In the genomic region with DNA sequence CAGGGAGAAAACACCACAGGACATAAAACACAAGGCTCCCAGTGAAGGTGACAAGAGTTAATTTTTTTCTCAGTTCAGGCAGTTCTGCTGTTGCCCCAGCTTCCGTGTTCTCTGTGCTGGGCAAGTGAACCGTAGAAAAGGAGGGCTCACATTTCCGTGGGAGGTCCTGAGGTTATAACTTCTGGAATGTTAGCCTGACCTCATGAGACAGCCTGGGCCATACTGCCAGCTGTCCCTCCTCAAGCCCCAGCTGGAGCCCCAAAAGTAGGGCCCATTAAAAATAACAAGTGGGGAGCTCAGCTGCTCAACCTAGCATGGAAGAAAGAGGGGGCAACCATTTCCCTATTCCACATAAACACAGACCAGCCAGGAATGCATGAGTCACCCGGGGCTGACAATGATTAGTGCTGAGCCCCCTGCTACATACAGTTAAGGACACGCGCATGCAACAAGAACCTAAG, we compare ENCODE assay signal across 8 mouse cellular contexts. TPM values are rescaled to one million over a fixed set of nuclear protein-coding genes. Genes with fewer than 3 reads are reported as not detected.
DNase-seq lines count a peak whose midpoint lies in the region; ATAC-seq and TF ChIP-seq lines count a peak whose summit lies in the region.
"Had no signal": no experiment of that assay in that cellular context is flagged by ENCODE, and none has a peak within 500 bp of the region (broad histone marks: within the 10 kb centered on the region; RNA-seq: fewer than 3 reads in every experiment).

No protein-coding gene starts in this region.

- H3K9me3 ChIP-seq in embryonic facial prominence, embryonic 13.5 days: no peaks in the 10 kb centered on the region

- H3K36me3 ChIP-seq in embryonic facial prominence, embryonic 13.5 days: no peaks in the 10 kb centered on the region
- no peaks in the 10 kb centered on the region for H3K36me3 ChIP-seq in thymus, adult 2 months (ENCODE audit: control insufficient read depth, insufficient read depth, low read length)

- H3K4me3 ChIP-seq in embryonic facial prominence, embryonic 13.5 days: no peak overlapping the region
- no peak overlapping the region for H3K4me3 ChIP-seq in thymus, adult 2 months (ENCODE audit: control insufficient read depth, insufficient read depth, low read length)
- H3K4me3 ChIP-seq: left cerebral cortex, adult 2 months had no signal

- TF ChIP-seq POLR2A in thymus, adult 2 months (IDR thresholded peaks at IDR 0.05; ENCODE audit: control insufficient read depth, extremely low read depth, insufficient read depth, low read length, poor library complexity): no peak

- H3K27me3 ChIP-seq in embryonic facial prominence, embryonic 13.5 days: no peaks in the 10 kb centered on the region
- H3K27me3 ChIP-seq in thymus, adult 2 months (ENCODE audit: control insufficient read depth, insufficient read depth, low read length): no peaks in the 10 kb centered on the region

- peak; percentile 70 for DNase-seq in embryo, embryonic 10 days (ENCODE audit: low spot score)
- peak; percentile 79 for DNase-seq in kidney, adult 11 months
- DNase-seq in spleen, postnatal 36 days (ENCODE audit: low spot score in 2 of 2): no peak
- DNase-seq in thymus, adult 2 months: no peak

- TF ChIP-seq CTCF in thymus, adult 2 months (IDR thresholded peaks at IDR 0.05; ENCODE audit: borderline replicate concordance, control insufficient read depth, extremely low read depth, insufficient read depth, low read length, poor library complexity): no peak

- H3K4me1 ChIP-seq in embryonic facial prominence, embryonic 13.5 days: peaks cover 41% of the 10 kb centered on the region
- peaks cover 21% of the 10 kb centered on the region for H3K4me1 ChIP-seq in thymus, adult 2 months (replicated peaks; ENCODE audit: control insufficient read depth, insufficient read depth, low read length)

- 10% methylated on average over 6 of the region's 6 CpGs for WGBS in embryonic facial prominence, embryonic 13.5 days
- 43% methylated on average over 6 of the region's 6 CpGs for WGBS in thymus, adult 2 months

- H3K27ac ChIP-seq in embryonic facial prominence, embryonic 13.5 days: peak overlapping the region; percentile 84
- H3K27ac ChIP-seq in thymus, adult 2 months (ENCODE audit: control insufficient read depth, insufficient read depth, low read length): no peak overlapping the region
- H3K27ac ChIP-seq: left cerebral cortex, adult 2 months had no signal

- ATAC-seq in embryonic facial prominence, embryonic 13.5 days (ENCODE audit: insufficient number of reproducible peaks, insufficient read depth, low FRiP score, low TSS enrichment, low read depth): 0 out of 2 replicates have a peak, but pooled peaks have one; percentile 54
- peak; percentile 66 for ATAC-seq in megakaryocyte progenitor cell, adult 5-6 weeks (replicated peaks; ENCODE audit: poor library complexity)
- no peak for ATAC-seq in frontal cortex, adult (ENCODE audit: low TSS enrichment)

- H3K4me2 ChIP-seq in embryonic facial prominence, embryonic 13.5 days: peak overlapping the region; percentile 28

- H3K9ac ChIP-seq in embryonic facial prominence, embryonic 13.5 days: no peak overlapping the region

RNA-seq across cellular contexts. Expression of a gene that starts 28.8 kb away (rescaled TPM):
- 11.1 and 11.6 TPM in 2 replicates for polyA plus RNA-seq in embryonic facial prominence, embryonic 13.5 days (2015; fragmentation: Nextera tagmentation; extraction: Ambion mirVana)
- 6.5 and 9.8 TPM in 2 replicates for total RNA-seq in megakaryocyte progenitor cell, adult 5-6 weeks (2015)
- total RNA-seq in megakaryocyte progenitor cell, adult 5-6 weeks (2017): 4.9 and 5.1 TPM in 2 replicates
- 5.9 and 6.2 TPM in 2 replicates for polyA plus RNA-seq in thymus, adult 2 months (2012; rRNA removed)

Comparison
In these comparisons a context has a peak if more than half of its experiments do, and no peak if none do; other contexts are left out.
1. DNase-seq: peak in embryo, embryonic 10 days (single experiment) and kidney, adult 11 months (single experiment); none in spleen, postnatal 36 days (0 of 2) and thymus, adult 2 months (single experiment).